Mouse (Mus musculus) hindbrain, embryonic 11.5 days (tissue): Measurements from ENCODE around the gene Prpf40a. TPM values are rescaled to one million over a fixed set of nuclear protein-coding genes. Genes with fewer than 3 reads are reported as not detected.

Source experiments
- ATAC-seq: fragments of 200-750 bp; cut with Nextera tagmentation; 2 replicates; pipeline ENCODE4 v1.8.0; 2017; ENCODE audit warnings: mild to moderate bottlenecking, moderate TSS enrichment, moderate library complexity; ENCODE audit not compliant: low FRiP score
- DNase-seq: peaks from one replicate; pipeline ENCODE4 v3.0.0-alpha.2; 2015; ENCODE audit warnings: low spot score
- H3K27ac ChIP-seq: fragments of 300-500 bp; sonication (generic); 2 replicates; pipeline ENCODE4 v1.5.1; 2014; ENCODE audit warnings: mild to moderate bottlenecking, low read depth, low read length
- H3K27me3 ChIP-seq: fragments of 300-500 bp; sonication (generic); 2 replicates; pipeline ENCODE4 v1.6.1; 2014; ENCODE audit warnings: mild to moderate bottlenecking, low read length, moderate library complexity, mixed read lengths; ENCODE audit not compliant: control insufficient read depth, insufficient read depth
- H3K36me3 ChIP-seq: fragments of 300-500 bp; sonication (generic); 2 replicates; pipeline ENCODE4 v1.6.1; 2014; ENCODE audit warnings: mild to moderate bottlenecking, low read length, moderate library complexity, mixed read lengths; ENCODE audit not compliant: control insufficient read depth, insufficient read depth
- H3K4me1 ChIP-seq: fragments of 300-500 bp; sonication (generic); replicated peaks from 2 replicates; pipeline ENCODE4 v1.6.1; 2014; ENCODE audit warnings: low read length, mixed read lengths; ENCODE audit not compliant: control insufficient read depth, insufficient read depth
- H3K4me2 ChIP-seq: fragments of 300-500 bp; sonication (generic); replicated peaks from 2 replicates; pipeline ENCODE4 v1.6.1; 2014; ENCODE audit warnings: mild to moderate bottlenecking, low read depth, low read length
- H3K4me3 ChIP-seq: fragments of 300-500 bp; sonication (generic); 2 replicates; pipeline ENCODE4 v1.5.1; 2014; ENCODE audit warnings: low read depth, low read length
- H3K9ac ChIP-seq: fragments of 300-500 bp; sonication (generic); 2 replicates; pipeline ENCODE4 v1.6.1; 2014; ENCODE audit warnings: low read depth, low read length
- H3K9me3 ChIP-seq: fragments of 300-500 bp; sonication (generic); 2 replicates; pipeline ENCODE4 v1.6.1; 2016; ENCODE audit warnings: low read length; ENCODE audit not compliant: control insufficient read depth
- WGBS: fragments of 180-500 bp; shearing (Covaris S2); extraction: QIAGEN DNeasy Blood & Tissue Kit; methylation state at CpG from one replicate; pipeline ENCODE4 v1.1.7; 2014; 5-methylcytosine and 5-hydroxymethylcytosine counted together
- polyA plus RNA-seq: library from polyadenylated mRNA; unstranded; fragments of >200 nt; fragmentation: Nextera tagmentation; extraction: Ambion mirVana; gene quantifications from 2 replicates; pipeline ENCODE4 v1.2.1, GENCODE M21; 2014

Prpf40a gene
- polyA plus RNA-seq, 1 experiment from 2014 or later = 229 TPM

GRCm38 (mm10) chr2:53192386-53192785, 1.3 kb upstream of the Prpf40a start:
- Histone ChIP-seq H3K9ac (peak overlapping the region; percentile 76), H3K27me3 (no peaks in the 10 kb centered on the region), H3K4me2 (peak overlapping the region; percentile 59), H3K4me1 (no peaks in the 10 kb centered on the region), H3K27ac (peak overlapping the region; percentile 95), H3K4me3 (peak overlapping the region; percentile 53), H3K9me3 (no peaks in the 10 kb centered on the region), H3K36me3 (0 out of 2 replicates have a peak, but pooled peaks cover 3% of the 10 kb centered on the region)
- WGBS = under 1% methylated on average over 20 of the region's 20 CpGs
- ATAC-seq (peak; percentile 12), DNase-seq (peak; percentile 59)

- Histone ChIP-seq H3K4me1 (no peaks in the 10 kb centered on the region), H3K4me3 (peak within 1 kb of the TSS; percentile 53), H3K9ac (peak within 1 kb of the TSS; percentile 76), H3K4me2 (peak within 1 kb of the TSS; percentile 59), H3K27me3 (no peaks in the 10 kb centered on the region), H3K36me3 (0 out of 2 replicates have a peak, but pooled peaks cover 3% of the 10 kb centered on the region), H3K27ac (peak within 1 kb of the TSS; percentile 95), H3K9me3 (no peaks in the 10 kb centered on the region)
- DNase-seq = peak; percentile 96
- ATAC-seq = peak; percentile 92
- WGBS = under 1% methylated on average over 71 of the region's 82 CpGs
Observed at GRCm38 (mm10) chr2:53191523-53192220, 588 bp upstream of the Prpf40a start, which contains the start of gene Arl6ip6. Arl6ip6 (plus strand) TSS chr2:53191726.

- peak overlapping the region; percentile 41 for H3K4me2 ChIP-seq
- H3K36me3 ChIP-seq = no peaks in the 10 kb centered on the region
- H3K4me3 ChIP-seq = peak overlapping the region; percentile 53
- no peak overlapping the region for H3K27ac ChIP-seq
- no peaks in the 10 kb centered on the region for H3K27me3 ChIP-seq
- 71% methylated on average over 3 of the region's 3 CpGs for WGBS
- H3K4me1 ChIP-seq = no peaks in the 10 kb centered on the region
- DNase-seq (peak; percentile 33), ATAC-seq (no peak)
- H3K9me3 ChIP-seq = no peaks in the 10 kb centered on the region
- no peak overlapping the region for H3K9ac ChIP-seq
Observed at GRCm38 (mm10) chr2:53189811-53190210, 1.3 kb downstream of the Prpf40a start.

DNA sequence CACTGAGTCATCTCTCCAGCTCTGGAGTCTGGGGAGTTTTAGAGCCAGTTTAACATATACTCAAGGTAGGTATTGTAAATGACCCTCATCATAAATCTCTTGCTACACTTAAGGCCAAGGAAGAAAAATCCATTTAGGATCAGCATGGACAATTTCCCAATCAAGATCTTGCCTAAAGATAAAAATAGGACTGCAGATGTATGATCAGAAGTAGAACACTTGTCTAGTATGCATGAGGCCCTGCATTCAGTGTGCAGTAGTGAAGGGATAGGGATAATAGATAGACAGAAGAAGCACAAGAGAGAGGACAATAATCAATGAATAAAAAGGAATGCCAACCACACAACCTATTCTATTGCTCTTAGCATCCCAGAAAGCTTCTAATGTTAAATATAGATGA, 11.2 kb downstream of the Prpf40a start:
- no peak overlapping the region for H3K27ac ChIP-seq
- H3K36me3 ChIP-seq = no peaks in the 10 kb centered on the region
- H3K9ac ChIP-seq = no peak overlapping the region
- no peak for ATAC-seq
- H3K9me3 ChIP-seq = no peaks in the 10 kb centered on the region
- no peak overlapping the region for H3K4me2 ChIP-seq
- H3K27me3 ChIP-seq = no peaks in the 10 kb centered on the region
- H3K4me3 ChIP-seq = no peak overlapping the region
- no peaks in the 10 kb centered on the region for H3K4me1 ChIP-seq
- no peak for DNase-seq

DNA sequence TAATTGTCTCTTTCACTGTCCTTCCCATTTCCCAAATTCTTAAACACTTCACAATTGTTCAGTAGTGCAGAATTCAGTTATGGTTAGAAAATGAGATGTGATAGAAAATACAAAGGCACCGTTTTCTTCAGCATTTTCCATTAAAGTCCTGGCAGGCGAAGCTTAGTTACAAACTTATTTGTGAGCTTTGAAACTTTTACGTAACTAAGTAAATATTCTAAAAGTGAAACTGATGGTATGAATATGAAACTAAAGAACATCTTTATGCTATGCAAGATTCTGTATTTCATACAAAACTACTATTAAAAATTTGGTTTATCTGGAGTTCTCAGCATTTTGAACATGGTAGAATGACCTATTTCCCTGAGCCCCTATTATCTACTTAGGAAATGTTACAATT, 12.1 kb downstream of the Prpf40a start:
- no peak overlapping the region for H3K4me2 ChIP-seq
- DNase-seq = no peak
- H3K4me1 ChIP-seq = no peaks in the 10 kb centered on the region
- ATAC-seq = no peak
- H3K27ac ChIP-seq = no peak overlapping the region
- no peaks in the 10 kb centered on the region for H3K9me3 ChIP-seq
- H3K36me3 ChIP-seq = no peaks in the 10 kb centered on the region
- H3K9ac ChIP-seq = no peak overlapping the region
- no peaks in the 10 kb centered on the region for H3K27me3 ChIP-seq
- no peak overlapping the region for H3K4me3 ChIP-seq
- WGBS = 99% methylated on average over 3 of the region's 3 CpGs

- Histone ChIP-seq H3K36me3 (no peaks in the 10 kb centered on the region), H3K27ac (no peak overlapping the region), H3K4me3 (no peak overlapping the region), H3K27me3 (no peaks in the 10 kb centered on the region), H3K4me2 (no peak overlapping the region), H3K4me1 (no peaks in the 10 kb centered on the region), H3K9ac (no peak overlapping the region), H3K9me3 (no peaks in the 10 kb centered on the region)
- no peak for DNase-seq
- no peak for ATAC-seq
Observed at GRCm38 (mm10) chr2:53173966-53174365, 17.1 kb downstream of the Prpf40a start.

DNA sequence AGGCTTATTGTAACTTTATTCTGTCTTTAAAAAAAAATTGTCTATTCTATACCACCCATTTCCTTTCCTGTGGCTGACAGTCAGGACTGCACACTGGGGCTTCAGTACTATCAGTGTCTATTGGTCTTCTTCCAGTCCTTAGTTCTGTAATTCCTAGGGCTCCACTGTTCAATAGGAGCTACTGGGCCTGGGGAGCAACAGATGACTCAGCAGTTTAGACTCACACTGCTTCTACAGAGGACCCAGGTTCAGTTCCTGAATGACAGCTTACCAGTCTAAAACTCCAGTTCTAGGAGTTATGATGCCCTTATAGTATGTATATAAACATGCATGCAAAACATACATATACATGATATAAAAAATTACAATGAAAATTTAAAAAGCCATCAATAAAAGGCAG, 44.2 kb downstream of the Prpf40a start:
- Histone ChIP-seq H3K4me3 (no peak overlapping the region), H3K4me1 (no peaks in the 10 kb centered on the region), H3K9ac (no peak overlapping the region), H3K36me3 (0 out of 2 replicates have a peak, but pooled peaks cover 3% of the 10 kb centered on the region), H3K27ac (no peak overlapping the region), H3K4me2 (no peak overlapping the region), H3K9me3 (no peaks in the 10 kb centered on the region), H3K27me3 (no peaks in the 10 kb centered on the region)
- no peak for ATAC-seq
- no peak for DNase-seq

DNA sequence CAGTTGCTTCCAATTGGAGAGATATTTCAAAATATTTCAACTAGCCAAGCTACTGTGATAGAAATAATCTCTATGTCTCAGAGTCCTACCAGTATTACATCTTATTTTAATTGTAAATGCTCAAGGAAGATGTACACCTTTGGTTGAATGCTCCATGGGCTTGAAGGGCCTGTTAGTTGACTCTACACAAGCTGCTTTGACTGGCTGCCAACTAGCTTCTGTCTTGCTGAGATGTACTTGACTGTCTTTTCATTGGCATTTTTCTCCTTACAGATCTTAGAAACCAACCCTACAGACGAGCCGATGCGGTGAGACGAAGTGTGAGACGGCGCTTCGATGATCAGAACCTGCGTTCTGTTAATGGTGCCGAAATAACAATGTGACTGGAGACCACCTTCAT, 59.5 kb downstream of the Prpf40a start:
- no peak overlapping the region for H3K9ac ChIP-seq
- no peaks in the 10 kb centered on the region for H3K36me3 ChIP-seq
- H3K4me2 ChIP-seq = no peak overlapping the region
- H3K27ac ChIP-seq = no peak overlapping the region
- no peaks in the 10 kb centered on the region for H3K4me1 ChIP-seq
- no peak for DNase-seq
- H3K9me3 ChIP-seq = no peaks in the 10 kb centered on the region
- no peak overlapping the region for H3K4me3 ChIP-seq
- no peak for ATAC-seq
- WGBS = 97% methylated on average over 9 of the region's 9 CpGs
- no peaks in the 10 kb centered on the region for H3K27me3 ChIP-seq

- Histone ChIP-seq H3K27ac (no peak overlapping the region), H3K4me2 (no peak overlapping the region), H3K4me3 (no peak overlapping the region), H3K4me1 (no peaks in the 10 kb centered on the region), H3K36me3 (no peaks in the 10 kb centered on the region), H3K9me3 (no peaks in the 10 kb centered on the region), H3K27me3 (no peaks in the 10 kb centered on the region), H3K9ac (no peak overlapping the region)
- 88% methylated on average over 6 of the region's 6 CpGs for WGBS
- no peak for DNase-seq
- no peak for ATAC-seq
Observed at GRCm38 (mm10) chr2:53129070-53129469, 62.0 kb downstream of the Prpf40a start.
